Mouse (Mus musculus) forebrain, postnatal 0 days (tissue): ENCODE results near the gene Bcl7c. TPM values are rescaled to one million over a fixed set of nuclear protein-coding genes. Genes with fewer than 3 reads are reported as not detected.

ENCODE experiments used
- ATAC-seq: fragments of 200-750 bp; cut with Nextera tagmentation; 2 replicates; pipeline ENCODE4 v1.8.0; 2017; ENCODE audit warnings: mild to moderate bottlenecking, moderate library complexity
- DNase-seq: peaks from one replicate; pipeline ENCODE4 v3.0.0-alpha.2; 2015
- H3K27ac ChIP-seq: fragments of 300-500 bp; sonication (generic); 2 replicates; pipeline ENCODE4 v1.5.1; 2014; ENCODE audit warnings: low read depth, mild to moderate bottlenecking, antibody characterized with exemption, low read length, moderate library complexity, mixed read lengths
- H3K27me3 ChIP-seq: fragments of 300-500 bp; sonication (generic); 2 replicates; pipeline ENCODE4 v1.6.1; 2014; ENCODE audit warnings: mild to moderate bottlenecking, low read length, mixed read lengths; ENCODE audit not compliant: insufficient read depth
- H3K36me3 ChIP-seq: fragments of 300-500 bp; sonication (generic); 2 replicates; pipeline ENCODE4 v1.6.1; 2014; ENCODE audit warnings: mild to moderate bottlenecking, moderate library complexity; ENCODE audit not compliant: insufficient read depth
- H3K4me1 ChIP-seq: fragments of 300-500 bp; sonication (generic); 2 replicates; pipeline ENCODE4 v1.6.1; 2014; ENCODE audit warnings: antibody characterized with exemption; ENCODE audit not compliant: insufficient read depth
- H3K4me2 ChIP-seq: fragments of 300-500 bp; sonication (generic); 2 replicates; pipeline ENCODE4 v1.6.1; 2014; ENCODE audit warnings: low read depth, mild to moderate bottlenecking, moderate library complexity
- H3K4me3 ChIP-seq: fragments of 300-500 bp; sonication (generic); 2 replicates; pipeline ENCODE4 v1.5.1; 2014; ENCODE audit warnings: low read depth, low read length, mixed read lengths
- H3K9ac ChIP-seq: fragments of 300-500 bp; sonication (generic); 2 replicates; pipeline ENCODE4 v1.6.1; 2014; ENCODE audit warnings: mild to moderate bottlenecking
- H3K9me3 ChIP-seq: fragments of 300-500 bp; sonication (generic); 2 replicates; pipeline ENCODE4 v1.6.1; 2016; ENCODE audit warnings: low read length
- CTCF ChIP-seq: sonication (generic); IDR thresholded peaks from 2 replicates; pipeline ENCODE4 v1.5.1; 2016; ENCODE audit warnings: antibody characterized with exemption, control low read depth, low read depth
- WGBS: fragments of 180-500 bp; shearing (Covaris S2); extraction: QIAGEN DNeasy Blood & Tissue Kit; methylation state at CpG from one replicate; pipeline ENCODE4 v1.1.7; 2014; 5-methylcytosine and 5-hydroxymethylcytosine counted together
- polyA plus RNA-seq: library from polyadenylated mRNA; unstranded; fragments of >200 nt; fragmentation: Nextera tagmentation; extraction: Ambion mirVana; gene quantifications from 2 replicates; pipeline ENCODE4 v1.2.1, GENCODE M21; 2015
- total RNA-seq: library from RNA; depleted of rRNA; stranded (reverse); fragments of >200 nt; gene quantifications from 2 replicates; pipeline ENCODE4 v1.2.3, GENCODE M21; 2014

Bcl7c gene
- total and polyA plus RNA-seq, 2 experiments from 2014 or later, result 47.5 to 102 TPM

DNA sequence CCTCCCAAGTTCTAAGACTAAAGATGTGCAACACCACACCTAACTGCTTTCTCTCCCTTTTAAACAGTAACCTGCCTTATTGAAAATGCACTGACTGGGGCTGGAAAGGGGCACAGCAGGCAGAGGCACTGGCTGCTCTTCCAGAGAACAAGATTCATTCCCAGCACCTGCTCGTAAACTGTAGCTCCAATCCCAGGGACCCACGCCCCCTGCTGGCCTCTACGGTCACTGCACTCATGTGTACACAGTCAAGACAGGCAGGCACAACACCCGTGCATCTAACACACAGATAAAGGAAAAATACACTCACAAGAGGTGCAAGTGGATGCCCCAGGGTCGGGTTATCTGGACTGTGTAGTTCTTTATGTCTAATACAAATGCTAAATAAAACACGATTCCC is 31.7 kb downstream of the Bcl7c start:
- Histone ChIP-seq H3K36me3 (no peaks in the 10 kb centered on the region; the same call in 1 of the 2 replicates), H3K9ac (no peak overlapping the region), H3K9me3 (no peaks in the 10 kb centered on the region), H3K4me2 (no peak overlapping the region), H3K4me3 (no peak overlapping the region), H3K27ac (no peak overlapping the region), H3K4me1 (0 out of 2 replicates have a peak, but pooled peaks cover 2% of the 10 kb centered on the region), H3K27me3 (no peaks in the 10 kb centered on the region)
- peak; percentile 67 for TF ChIP-seq CTCF
- 62% methylated on average over 6 of the region's 6 CpGs for WGBS
- ATAC-seq (no peak), DNase-seq (no peak)

DNA sequence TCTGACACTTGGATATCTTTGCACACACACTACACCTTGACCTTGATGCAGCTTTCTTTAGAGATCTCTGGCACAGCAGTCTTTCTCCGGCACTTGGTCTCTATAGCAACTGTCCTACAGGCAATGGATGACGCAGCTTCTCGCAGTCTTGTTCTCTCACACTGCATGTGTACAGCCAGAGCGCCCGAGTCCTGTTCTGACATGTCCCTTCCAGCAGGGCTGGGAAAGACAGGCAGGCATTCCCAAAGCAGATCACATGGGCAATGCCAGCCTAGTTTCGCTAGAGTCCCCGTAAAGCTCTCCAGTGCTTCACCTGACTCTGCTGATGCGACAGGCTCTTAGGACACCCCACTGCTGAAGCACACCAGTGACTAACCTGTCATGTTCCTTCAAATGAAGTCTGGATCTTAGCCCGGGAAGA is 33.3 kb downstream of the Bcl7c start:
- Histone ChIP-seq H3K27ac (peak overlapping the region; percentile 62), H3K9ac (no peak overlapping the region), H3K27me3 (no peaks in the 10 kb centered on the region), H3K4me2 (no peak overlapping the region), H3K9me3 (no peaks in the 10 kb centered on the region), H3K4me3 (no peak overlapping the region), H3K4me1 (0 out of 2 replicates have a peak, but pooled peaks cover 2% of the 10 kb centered on the region), H3K36me3 (no peaks in the 10 kb centered on the region; the same call in 1 of the 2 replicates)
- 70% methylated on average over 9 of the region's 9 CpGs for WGBS
- peak; percentile 87 for ATAC-seq
- TF ChIP-seq CTCF, result no peak
- DNase-seq, result no peak

DNA sequence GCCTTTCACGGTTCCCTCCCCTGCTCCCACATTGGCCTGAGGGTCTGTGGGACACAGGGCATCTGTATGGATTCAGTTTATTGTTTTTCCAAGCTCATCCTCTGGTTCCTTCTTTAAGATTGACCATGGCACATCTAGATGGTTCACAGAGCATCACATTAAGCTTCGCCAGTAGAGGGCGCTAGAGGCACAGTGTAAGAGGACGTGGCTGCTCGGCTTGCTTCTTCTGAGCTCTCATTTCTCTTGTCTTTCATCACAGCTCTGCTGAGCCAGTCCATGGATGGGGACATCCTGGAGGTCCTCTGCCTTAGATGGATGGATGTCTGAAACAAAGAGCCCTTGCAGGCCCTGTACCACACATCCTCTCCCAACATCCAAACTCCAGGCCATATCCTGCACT is 33.8 kb downstream of the Bcl7c start:
- Histone ChIP-seq H3K9ac (no peak overlapping the region), H3K36me3 (no peaks in the 10 kb centered on the region; the same call in 1 of the 2 replicates), H3K4me1 (0 out of 2 replicates have a peak, but pooled peaks cover 2% of the 10 kb centered on the region), H3K27me3 (no peaks in the 10 kb centered on the region), H3K27ac (peak overlapping the region; percentile 62), H3K9me3 (no peaks in the 10 kb centered on the region), H3K4me3 (no peak overlapping the region), H3K4me2 (no peak overlapping the region)
- 1% methylated on average over 5 of the region's 5 CpGs for WGBS
- ATAC-seq (peak; percentile 93), DNase-seq (peak; percentile 93)
- peak; percentile 97 for TF ChIP-seq CTCF

DNA sequence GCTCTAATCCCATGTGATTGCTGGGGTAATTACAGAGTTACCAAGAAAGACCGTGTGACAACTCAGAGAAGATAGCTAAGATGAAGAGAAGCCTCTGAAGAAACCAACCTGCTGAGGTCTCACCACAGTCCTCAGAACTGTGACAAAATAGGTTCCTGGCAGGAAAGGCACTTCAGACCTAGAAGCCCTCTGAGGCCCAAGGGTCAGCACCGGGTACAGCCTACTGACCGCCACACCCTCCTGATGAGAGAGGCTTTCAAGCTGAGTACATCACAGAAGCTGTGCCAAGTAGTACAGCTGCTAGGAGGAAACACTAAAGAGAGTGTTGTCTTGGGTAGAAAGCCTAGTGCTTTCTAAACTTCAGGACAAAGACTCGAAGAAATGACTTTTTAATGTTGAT is 36.0 kb downstream of the Bcl7c start:
- H3K9me3 ChIP-seq, result no peaks in the 10 kb centered on the region
- no peak for TF ChIP-seq CTCF
- H3K36me3 ChIP-seq, result no peaks in the 10 kb centered on the region; the same call in 1 of the 2 replicates
- ATAC-seq, result no peak
- no peak overlapping the region for H3K9ac ChIP-seq
- 0 out of 2 replicates have a peak, but pooled peaks cover 2% of the 10 kb centered on the region for H3K4me1 ChIP-seq
- no peak overlapping the region for H3K4me3 ChIP-seq
- H3K4me2 ChIP-seq, result no peak overlapping the region
- H3K27ac ChIP-seq, result no peak overlapping the region
- DNase-seq, result no peak
- no peaks in the 10 kb centered on the region for H3K27me3 ChIP-seq
- WGBS, result 83% methylated on average over 4 of the region's 4 CpGs

DNA sequence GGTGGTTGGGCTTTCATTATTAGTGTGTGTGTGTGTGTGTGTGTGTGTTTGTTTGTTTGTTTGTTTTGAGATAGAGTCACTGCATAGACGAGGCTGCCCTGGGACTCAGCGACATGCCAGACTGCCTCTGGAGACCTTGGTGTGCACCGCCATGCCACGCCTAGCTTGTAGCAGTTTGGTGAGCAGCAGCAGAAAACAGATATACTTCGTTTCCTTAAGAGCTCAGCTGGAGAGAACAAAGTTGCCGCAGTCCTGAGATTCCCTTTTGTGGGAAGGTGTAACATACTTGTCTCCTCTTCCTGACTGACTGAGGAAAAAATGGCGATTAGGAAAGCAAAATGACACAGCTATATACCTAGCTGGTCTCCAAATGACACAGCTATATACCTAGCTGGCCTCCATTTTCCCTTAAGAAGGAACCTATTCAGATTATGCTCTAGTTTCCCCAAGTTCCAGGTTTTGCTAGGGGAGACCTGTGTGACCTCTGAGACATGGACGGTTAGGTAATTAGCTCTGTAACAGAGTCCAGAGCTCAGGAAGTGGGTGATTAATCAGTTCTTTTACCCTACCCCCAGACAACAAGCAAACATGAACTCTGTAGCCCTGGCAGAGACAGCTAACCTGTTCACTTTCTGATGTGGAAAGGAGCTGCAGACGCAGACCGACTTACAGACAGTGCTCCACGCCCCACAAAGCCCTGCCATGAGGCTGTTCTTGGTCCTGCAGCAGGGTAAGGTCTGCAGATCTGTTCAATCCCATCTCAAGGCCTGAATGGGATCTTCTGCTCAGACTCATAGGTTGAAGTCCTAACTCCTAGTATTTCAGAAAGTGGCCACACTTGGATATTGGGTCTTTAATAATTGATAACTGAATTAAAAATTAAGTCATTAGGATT is 36.6 kb downstream of the Bcl7c start:
- Histone ChIP-seq H3K4me1 (0 out of 2 replicates have a peak, but pooled peaks cover 2% of the 10 kb centered on the region), H3K36me3 (no peaks in the 10 kb centered on the region; the same call in 1 of the 2 replicates), H3K9ac (no peak overlapping the region), H3K27ac (no peak overlapping the region), H3K27me3 (no peaks in the 10 kb centered on the region), H3K4me2 (no peak overlapping the region), H3K9me3 (no peaks in the 10 kb centered on the region), H3K4me3 (no peak overlapping the region)
- WGBS, result 85% methylated on average over 11 of the region's 11 CpGs
- ATAC-seq, result no peak
- DNase-seq, result no peak
- no peak for TF ChIP-seq CTCF

DNA sequence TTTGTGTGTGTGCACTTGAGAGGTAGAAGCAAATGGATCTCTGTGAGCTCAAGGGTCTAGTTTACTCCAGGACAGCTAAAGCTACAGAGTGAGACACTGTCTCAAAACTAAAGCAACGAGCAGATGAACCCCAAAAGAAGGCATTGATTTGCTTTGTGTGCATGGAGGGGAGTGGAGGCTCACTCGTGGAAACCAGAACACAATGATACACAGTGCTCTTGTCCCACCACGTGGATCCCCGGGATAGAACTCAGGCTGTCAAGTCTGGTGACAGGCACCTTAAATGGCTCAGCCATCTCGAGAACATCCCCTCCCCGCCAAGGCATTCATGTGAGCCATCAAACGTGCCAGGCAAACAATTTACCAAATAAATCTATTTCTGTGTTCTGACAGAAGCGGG is 41.6 kb downstream of the Bcl7c start:
- no peaks in the 10 kb centered on the region for H3K4me1 ChIP-seq
- ATAC-seq (no peak), DNase-seq (peak; percentile 21)
- no peak for TF ChIP-seq CTCF
- H3K9me3 ChIP-seq, result no peaks in the 10 kb centered on the region
- H3K4me3 ChIP-seq, result no peak overlapping the region
- H3K27ac ChIP-seq, result no peak overlapping the region
- H3K27me3 ChIP-seq, result no peaks in the 10 kb centered on the region
- 74% methylated on average over 8 of the region's 8 CpGs for WGBS
- no peak overlapping the region for H3K4me2 ChIP-seq
- peaks cover 21% of the 10 kb centered on the region for H3K36me3 ChIP-seq
- no peak overlapping the region for H3K9ac ChIP-seq

DNA sequence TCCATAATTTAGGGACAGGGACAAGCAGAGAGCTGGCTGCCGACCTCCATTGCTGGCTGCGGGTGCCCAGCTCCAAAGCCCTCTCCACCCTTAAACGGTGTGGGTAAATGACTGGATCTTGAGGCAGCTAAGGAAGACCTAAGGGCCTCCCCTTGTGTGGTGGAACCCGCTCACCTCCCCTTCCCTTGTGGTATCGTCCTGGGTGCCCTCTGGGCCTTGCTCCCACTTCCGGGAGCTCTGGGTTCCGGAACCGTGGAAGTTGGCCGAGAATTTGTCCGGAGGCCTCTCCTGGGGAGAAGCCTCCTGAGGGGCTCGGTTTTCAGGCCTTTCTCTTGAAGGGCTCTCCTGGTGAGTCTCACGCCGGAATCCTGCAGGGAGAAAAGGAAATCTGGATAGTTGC is 42.1 kb downstream of the Bcl7c start:
- Histone ChIP-seq H3K4me3 (no peak overlapping the region), H3K9me3 (no peaks in the 10 kb centered on the region), H3K27me3 (no peaks in the 10 kb centered on the region), H3K4me1 (no peaks in the 10 kb centered on the region), H3K9ac (no peak overlapping the region), H3K4me2 (no peak overlapping the region), H3K27ac (no peak overlapping the region), H3K36me3 (peaks cover 21% of the 10 kb centered on the region)
- ATAC-seq (no peak), DNase-seq (no peak)
- 90% methylated on average over 13 of the region's 13 CpGs for WGBS
- no peak for TF ChIP-seq CTCF
